Mouse (Mus musculus): ENCODE results near the gene Phkg2. TPM values are rescaled to one million over a fixed set of nuclear protein-coding genes. Genes with fewer than 3 reads are reported as not detected.

Phkg2 gene
- polyA plus RNA-seq, 1 experiment from 2014 or later, result 39.3 TPM

- Histone ChIP-seq H3K27me3 (no peaks in the 10 kb centered on the region), H3K4me1 (no peaks in the 10 kb centered on the region), H3K9ac (no peak overlapping the region), H3K4me3 (no peak overlapping the region), H3K27ac (no peak overlapping the region), H3K4me2 (no peak overlapping the region), H3K36me3 (no peaks in the 10 kb centered on the region), H3K9me3 (no peaks in the 10 kb centered on the region)
- 89% methylated on average over 4 of the region's 4 CpGs for WGBS
- ATAC-seq (ENCODE audit: insufficient number of reproducible peaks, low FRiP score, low TSS enrichment, low read depth), result no peak
Observed at GRCm38 (mm10) chr7:127626471-127626870, 53.3 kb downstream of the Phkg2 start.

- Histone ChIP-seq H3K27me3 (no peaks in the 10 kb centered on the region), H3K4me1 (no peaks in the 10 kb centered on the region), H3K4me2 (no peak overlapping the region), H3K9me3 (no peaks in the 10 kb centered on the region), H3K4me3 (no peak overlapping the region), H3K27ac (no peak overlapping the region), H3K36me3 (no peaks in the 10 kb centered on the region), H3K9ac (no peak overlapping the region)
- ATAC-seq (ENCODE audit: insufficient number of reproducible peaks, low FRiP score, low TSS enrichment, low read depth), result no peak
- 81% methylated on average over 5 of the region's 5 CpGs for WGBS
Observed at GRCm38 (mm10) chr7:127628646-127629045, 55.5 kb downstream of the Phkg2 start.

GRCm38 (mm10) chr7:127631416-127631815 is 58.3 kb downstream of the Phkg2 start:
- Histone ChIP-seq H3K9ac (no peak overlapping the region), H3K36me3 (no peaks in the 10 kb centered on the region), H3K4me1 (no peaks in the 10 kb centered on the region), H3K4me3 (no peak overlapping the region), H3K27ac (no peak overlapping the region), H3K27me3 (no peaks in the 10 kb centered on the region), H3K4me2 (no peak overlapping the region), H3K9me3 (no peaks in the 10 kb centered on the region)
- 90% methylated on average over 4 of the region's 4 CpGs for WGBS
- no peak for ATAC-seq (ENCODE audit: insufficient number of reproducible peaks, low FRiP score, low TSS enrichment, low read depth)

Other genes with a start within 250 kb of the Phkg2 start
- 14.3 and 16.4 TPM in 2 replicates for gene Zfp768, start 227.8 kb upstream of the Phkg2 start, polyA plus RNA-seq (2015; fragmentation: Nextera tagmentation; extraction: Ambion mirVana)
- gene Zfp747, start 197.3 kb upstream of the Phkg2 start, polyA plus RNA-seq (2015; fragmentation: Nextera tagmentation; extraction: Ambion mirVana), result 9.4 and 10.1 TPM in 2 replicates
- 5.6 and 6.5 TPM in 2 replicates for gene 9130019O22Rik, start 186.2 kb upstream of the Phkg2 start, polyA plus RNA-seq (2015; fragmentation: Nextera tagmentation; extraction: Ambion mirVana)
- 7.5 and 8.1 TPM in 2 replicates for gene E430018J23Rik, start 179.7 kb upstream of the Phkg2 start, polyA plus RNA-seq (2015; fragmentation: Nextera tagmentation; extraction: Ambion mirVana)
- gene Zfp764, start 166.5 kb upstream of the Phkg2 start, polyA plus RNA-seq (2015; fragmentation: Nextera tagmentation; extraction: Ambion mirVana), result 9.7 and 9.8 TPM in 2 replicates
- gene Zfp688, start 151.3 kb upstream of the Phkg2 start, polyA plus RNA-seq (2015; fragmentation: Nextera tagmentation; extraction: Ambion mirVana), result 22.9 and 24.0 TPM in 2 replicates
- 9.4 and 9.8 TPM in 2 replicates for gene Zfp689, start 124.2 kb upstream of the Phkg2 start, polyA plus RNA-seq (2015; fragmentation: Nextera tagmentation; extraction: Ambion mirVana)
- 37.4 and 45.2 TPM in 2 replicates for gene Prr14, start 113.7 kb upstream of the Phkg2 start, polyA plus RNA-seq (2015; fragmentation: Nextera tagmentation; extraction: Ambion mirVana)
- 13.7 and 16.0 TPM in 2 replicates for gene Fbrs, start 94.1 kb upstream of the Phkg2 start, polyA plus RNA-seq (2015; fragmentation: Nextera tagmentation; extraction: Ambion mirVana)
- 37.6 and 40.0 TPM in 2 replicates for gene Srcap, start 61.4 kb upstream of the Phkg2 start, polyA plus RNA-seq (2015; fragmentation: Nextera tagmentation; extraction: Ambion mirVana)
- 12.3 and 13.1 TPM in 2 replicates for gene Gm42715, start 53.8 kb upstream of the Phkg2 start, polyA plus RNA-seq (2015; fragmentation: Nextera tagmentation; extraction: Ambion mirVana)
- 8.7 and 12.1 TPM in 2 replicates for gene Tmem265, start 11.9 kb upstream of the Phkg2 start, polyA plus RNA-seq (2015; fragmentation: Nextera tagmentation; extraction: Ambion mirVana)
- 4.2 and 7.2 TPM in 2 replicates for gene Ccdc189, start 15.3 kb downstream of the Phkg2 start, polyA plus RNA-seq (2015; fragmentation: Nextera tagmentation; extraction: Ambion mirVana)
- 42.9 and 46.1 TPM in 2 replicates for gene Rnf40, start 15.4 kb downstream of the Phkg2 start, polyA plus RNA-seq (2015; fragmentation: Nextera tagmentation; extraction: Ambion mirVana)
- 11.5 and 11.7 TPM in 2 replicates for gene Zfp629, start 42.5 kb downstream of the Phkg2 start, polyA plus RNA-seq (2015; fragmentation: Nextera tagmentation; extraction: Ambion mirVana)
- 81.1 and 90.5 TPM in 2 replicates for gene Bcl7c, start 135.6 kb downstream of the Phkg2 start, polyA plus RNA-seq (2015; fragmentation: Nextera tagmentation; extraction: Ambion mirVana)
- 25.3 and 28.7 TPM in 2 replicates for gene Ctf1, start 139.4 kb downstream of the Phkg2 start, polyA plus RNA-seq (2015; fragmentation: Nextera tagmentation; extraction: Ambion mirVana)
- gene Ctf2, start 158.8 kb downstream of the Phkg2 start, polyA plus RNA-seq (2015; fragmentation: Nextera tagmentation; extraction: Ambion mirVana), result 0.19 and 0.44 TPM in 2 replicates
- 4.3 and 4.4 TPM in 2 replicates for gene Fbxl19, start 171.2 kb downstream of the Phkg2 start, polyA plus RNA-seq (2015; fragmentation: Nextera tagmentation; extraction: Ambion mirVana)
- gene Orai3, start 196.5 kb downstream of the Phkg2 start, polyA plus RNA-seq (2015; fragmentation: Nextera tagmentation; extraction: Ambion mirVana), result 23.6 and 26.5 TPM in 2 replicates
- 18.6 and 21.7 TPM in 2 replicates for gene Setd1a, start 203.3 kb downstream of the Phkg2 start, polyA plus RNA-seq (2015; fragmentation: Nextera tagmentation; extraction: Ambion mirVana)
- not detected in 2 replicates for gene Gm49388, start 212.3 kb downstream of the Phkg2 start, polyA plus RNA-seq (2015; fragmentation: Nextera tagmentation; extraction: Ambion mirVana)
- 18.7 and 23.8 TPM in 2 replicates for gene Hsd3b7, start 227.3 kb downstream of the Phkg2 start, polyA plus RNA-seq (2015; fragmentation: Nextera tagmentation; extraction: Ambion mirVana)

All from limb, embryonic 15.5 days (tissue).